Mouse (Mus musculus) CH12.LX (cell line): ENCODE data around the gene Cacna1a. TPM values are rescaled to one million over a fixed set of nuclear protein-coding genes. Genes with fewer than 3 reads are reported as not detected.
"Not testable (repeated sequence)": the region's sequence is repeated elsewhere in the genome, so short reads cannot be mapped to it uniquely, and the experiment has no call there.

ENCODE experiments used
- DNase-seq: peaks from one replicate; pipeline ENCODE4 v3.0.0-alpha.2; 2013; ENCODE audit errors: extremely low read depth
- H3K27ac ChIP-seq: 2 replicates; pipeline ENCODE4 v1.5.1; 2012; ENCODE audit warnings: low read depth, mild to moderate bottlenecking, control low read depth, moderate library complexity; ENCODE audit not compliant: insufficient read depth
- H3K27me3 ChIP-seq: replicated peaks from 2 replicates; pipeline ENCODE3; 2012; ENCODE audit warnings: inconsistent platforms
- H3K36me3 ChIP-seq, 2 experiments: replicated peaks in 1 of 2; 2 replicates each; pipeline versions ENCODE3 to v1.6.1; 2012; ENCODE audit warnings: inconsistent platforms in 1 of 2, low read length in 1 of 2, mild to moderate bottlenecking in 1 of 2, mixed read lengths in 1 of 2, moderate library complexity in 1 of 2; ENCODE audit not compliant: control insufficient read depth in 1 of 2, insufficient read depth in 1 of 2
- H3K4me1 ChIP-seq, 2 experiments: 2 replicates each; pipeline ENCODE4 v1.6.1; 2012; ENCODE audit warnings: inconsistent platforms in 1 of 2, moderate library complexity in 1 of 2; ENCODE audit not compliant: insufficient read depth in 2 of 2, control insufficient read depth in 1 of 2
- H3K4me2 ChIP-seq: 2 replicates; pipeline ENCODE4 v1.6.1; 2012; ENCODE audit warnings: low read depth, mild to moderate bottlenecking, control low read depth; ENCODE audit not compliant: poor library complexity, insufficient read depth, severe bottlenecking
- H3K4me3 ChIP-seq, 3 experiments: fragments of 150-350 bp in 1 of 3; sonication (generic) in 1 of 3; replicated peaks in 1 of 3; 2 replicates each; pipeline versions ENCODE3 to v1.5.1; 2011 to 2012; ENCODE audit warnings: low read depth in 2 of 3, low read length in 2 of 3, mild to moderate bottlenecking in 2 of 3, moderate library complexity in 2 of 3, control low read depth in 1 of 3, improper control_type of control experiment in 1 of 3, inconsistent platforms in 1 of 3, mixed read lengths in 1 of 3; ENCODE audit not compliant: poor library complexity in 1 of 3
- H3K79me2 ChIP-seq: replicated peaks from 2 replicates; pipeline ENCODE4 v1.6.1; 2012; ENCODE audit warnings: mild to moderate bottlenecking, moderate library complexity; ENCODE audit not compliant: control insufficient read depth, poor library complexity, insufficient read depth, severe bottlenecking; ENCODE audit errors: extremely low read depth
- H3K9ac ChIP-seq: 2 replicates; pipeline ENCODE4 v1.6.1; 2012; ENCODE audit warnings: low read depth, mild to moderate bottlenecking, control low read depth, moderate library complexity; ENCODE audit not compliant: insufficient read depth
- H3K9me3 ChIP-seq: replicated peaks from 2 replicates; pipeline ENCODE3; 2012; ENCODE audit warnings: low read length, inconsistent platforms, mixed read lengths
- BHLHE40 ChIP-seq: IDR thresholded peaks from 2 replicates; pipeline ENCODE4 v1.6.1; 2011; ENCODE audit warnings: mild to moderate bottlenecking, low read depth, low read length, improper control_type of control experiment
- CHD2 ChIP-seq: IDR thresholded peaks from 2 replicates; pipeline ENCODE4 v1.6.1; 2011; ENCODE audit warnings: low read length, improper control_type of control experiment
- CTCF ChIP-seq, 2 experiments: IDR thresholded peaks in 1 of 2; conservative IDR thresholded peaks in 1 of 2; 2 replicates each; pipeline ENCODE4 v1.5.1; 2011 to 2012; ENCODE audit warnings: low read depth in 2 of 2, low read length in 2 of 2, improper control_type of control experiment in 1 of 2, inconsistent platforms in 1 of 2, mild to moderate bottlenecking in 1 of 2, moderate library complexity in 1 of 2
- ELF1 ChIP-seq: IDR thresholded peaks from 2 replicates; pipeline ENCODE4 v1.6.1; 2014; ENCODE audit warnings: low read depth, mild to moderate bottlenecking, inconsistent platforms, low read length, improper control_type of control experiment
- EP300 ChIP-seq: IDR thresholded peaks from 2 replicates; pipeline ENCODE4 v1.6.1; 2011; ENCODE audit warnings: low read length, improper control_type of control experiment
- ETS1 ChIP-seq: conservative IDR thresholded peaks from 2 replicates; pipeline ENCODE4 v1.6.1; 2012; ENCODE audit warnings: low read depth, mild to moderate bottlenecking, inconsistent platforms, low read length, improper control_type of control experiment, moderate library complexity
- GABPA ChIP-seq: IDR thresholded peaks from 2 replicates; pipeline ENCODE4 v1.6.1; 2012; ENCODE audit warnings: low read depth, low read length, improper control_type of control experiment, inconsistent platforms; ENCODE audit not compliant: insufficient replicate concordance
- HCFC1 ChIP-seq: IDR thresholded peaks from 2 replicates; pipeline ENCODE4 v1.6.1; 2012; ENCODE audit warnings: low read depth, mild to moderate bottlenecking, inconsistent platforms, low read length, improper control_type of control experiment
- IRF4 ChIP-seq: IDR thresholded peaks from 2 replicates; pipeline ENCODE4 v1.6.1; 2014; ENCODE audit warnings: low read depth, mild to moderate bottlenecking, inconsistent platforms, low read length, improper control_type of control experiment
- JUND ChIP-seq: conservative IDR thresholded peaks from 2 replicates; pipeline ENCODE4 v1.6.1; 2011; ENCODE audit warnings: low read depth, low read length, improper control_type of control experiment
- MEF2A ChIP-seq: IDR thresholded peaks from 2 replicates; pipeline ENCODE4 v1.6.1; 2014; ENCODE audit warnings: low read depth, mild to moderate bottlenecking, inconsistent platforms, low read length, improper control_type of control experiment, borderline replicate concordance
- MXI1 ChIP-seq: IDR thresholded peaks from 2 replicates; pipeline ENCODE4 v1.6.1; 2011; ENCODE audit warnings: mild to moderate bottlenecking, low read depth, low read length, improper control_type of control experiment
- MYC ChIP-seq: IDR thresholded peaks from 2 replicates; pipeline ENCODE4 v1.6.1; 2011; ENCODE audit warnings: low read depth, mild to moderate bottlenecking, improper control_type of control experiment, low read length
- NELFE ChIP-seq: IDR thresholded peaks from 2 replicates; pipeline ENCODE4 v1.6.1; 2011; ENCODE audit warnings: low read depth, low read length, improper control_type of control experiment
- POLR2A ChIP-seq: IDR thresholded peaks from 2 replicates; pipeline ENCODE4 v1.6.1; 2011; ENCODE audit warnings: low read depth, mild to moderate bottlenecking, improper control_type of control experiment, low read length
- POLR2AphosphoS2 ChIP-seq: IDR thresholded peaks from 2 replicates; pipeline ENCODE4 v1.6.1; 2011; ENCODE audit warnings: low read depth, low read length, improper control_type of control experiment
- RCOR1 ChIP-seq: conservative IDR thresholded peaks from 2 replicates; pipeline ENCODE4 v1.6.1; 2012; ENCODE audit warnings: low read depth, mild to moderate bottlenecking, inconsistent platforms, low read length, improper control_type of control experiment
- SIN3A ChIP-seq: IDR thresholded peaks from 2 replicates; pipeline ENCODE4 v1.6.1; 2012; ENCODE audit warnings: low read length, improper control_type of control experiment, inconsistent platforms
- SMC3 ChIP-seq: IDR thresholded peaks from 2 replicates; pipeline ENCODE4 v1.6.1; 2011; ENCODE audit warnings: low read depth, low read length, improper control_type of control experiment
- TCF12 ChIP-seq: IDR thresholded peaks from 2 replicates; pipeline ENCODE4 v1.6.1; 2014; ENCODE audit warnings: low read depth, mild to moderate bottlenecking, inconsistent platforms, low read length, improper control_type of control experiment
- USF1 ChIP-seq: IDR thresholded peaks from 2 replicates; pipeline ENCODE4 v1.6.1; 2014; ENCODE audit warnings: low read depth, mild to moderate bottlenecking, inconsistent platforms, low read length, improper control_type of control experiment
- USF2 ChIP-seq: conservative IDR thresholded peaks from 2 replicates; pipeline ENCODE4 v1.6.1; 2011; ENCODE audit warnings: low read depth, low read length, improper control_type of control experiment
- ZNF384 ChIP-seq: IDR thresholded peaks from 2 replicates; pipeline ENCODE4 v1.6.1; 2012; ENCODE audit warnings: low read depth, low read length, improper control_type of control experiment, inconsistent platforms
- dilution Hi-C: fragments of 300-500 bp; cut with MboI; formaldehyde crosslinking; loops from 2 replicates; pipeline ENCODE4 v1.14.3; 2020; ENCODE audit warnings: low sequenced_read_pairs; ENCODE audit not compliant: extremely low pct_unique_long_range_greater_than_20kb, extremely low pct_ligation_motif_present
- in situ Hi-C: fragments of 300-500 bp; cut with MboI; formaldehyde crosslinking; loops from 3 replicates; pipeline ENCODE4 v1.14.3; 2019; ENCODE audit warnings: low sequenced_read_pairs, low pct_ligation_motif_present, low pct_unique_long_range_greater_than_20kb, mixed read lengths
- polyA plus RNA-seq: library from polyadenylated mRNA; unstranded; fragments of >175 nt; gene quantifications from 2 replicates; pipeline ENCODE4 v1.2.1, GENCODE M21; 2012; ENCODE audit warnings: low read depth; ENCODE audit not compliant: insufficient read length
- total RNA-seq, 2 experiments: library from RNA; depleted of rRNA; stranded (reverse); fragments of 300-350 nt in 1 of 2; fragments of >200 nt in 1 of 2; gene quantifications; 2 replicates each; pipeline ENCODE4 v1.2.3; 2012 to 2014

Gene Cacna1a
- total and polyA plus RNA-seq, 3 experiments: 2.6 to 9.4 (median 6.9) TPM

GRCm38 (mm10) chr8:84670295-84671006 lies 282.2 kb downstream of the Cacna1a start:
- not testable (repeated sequence) for H3K4me3 ChIP-seq, H3K27ac ChIP-seq

GRCm38 (mm10) chr8:84677305-84677704 lies 289.1 kb downstream of the Cacna1a start:
- peaks cover 51 to 90% of the 10 kb centered on the region in 2 experiments for H3K36me3 ChIP-seq
- H3K4me2 ChIP-seq: no peak overlapping the region
- no peak overlapping the region for H3K27ac ChIP-seq
- dilution Hi-C loops (no loop called here), in situ Hi-C loops (no loop called here)
- peaks cover 8 to 31% of the 10 kb centered on the region in 2 experiments; a peak in 3 of 4 replicates for H3K4me1 ChIP-seq
- no peak overlapping the region for H3K4me3 ChIP-seq
- no peaks in the 10 kb centered on the region for H3K9me3 ChIP-seq
- TF ChIP-seq ELF1: no peak
- no peak for TF ChIP-seq MEF2A
- no peak for TF ChIP-seq ZNF384
- no peak for TF ChIP-seq SIN3A
- no peak for TF ChIP-seq JUND
- no peak for TF ChIP-seq POLR2AphosphoS2
- TF ChIP-seq MXI1: no peak
- no peak for TF ChIP-seq MYC
- no peak for TF ChIP-seq IRF4
- TF ChIP-seq NELFE: no peak
- TF ChIP-seq HCFC1: no peak
- no peak for TF ChIP-seq USF2
- H3K9ac ChIP-seq: no peak overlapping the region
- DNase-seq: no peak
- peaks cover 50% of the 10 kb centered on the region for H3K79me2 ChIP-seq
- no peaks in the 10 kb centered on the region for H3K27me3 ChIP-seq

More at GRCm38 (mm10) chr8:84670295-84671006, 282.2 kb downstream of the Cacna1a start:
- 0 out of 2 replicates have a peak, but pooled peaks have one; percentile 29 for TF ChIP-seq POLR2AphosphoS2
- H3K9ac ChIP-seq, H3K4me2 ChIP-seq, H3K79me2 ChIP-seq, H3K9me3 ChIP-seq, in situ Hi-C loops, H3K27me3 ChIP-seq, DNase-seq, dilution Hi-C loops: not testable (repeated sequence)
- peaks cover 49 to 67% of the 10 kb centered on the region in 2 experiments for H3K36me3 ChIP-seq
- H3K4me1 ChIP-seq: peaks cover 3 to 26% of the 10 kb centered on the region in 2 experiments; a peak in 2 of 4 replicates

GRCm38 (mm10) chr8:84681476-84681875 lies 293.2 kb downstream of the Cacna1a start:
- no peak for DNase-seq
- dilution Hi-C loops: no loop called here
- H3K27me3 ChIP-seq: no peaks in the 10 kb centered on the region
- H3K27ac ChIP-seq: no peak overlapping the region
- no peaks in the 10 kb centered on the region for H3K9me3 ChIP-seq
- no peak overlapping the region for H3K4me3 ChIP-seq
- no peak overlapping the region for H3K9ac ChIP-seq
- H3K4me2 ChIP-seq: no peak overlapping the region
- peaks cover 20 to 81% of the 10 kb centered on the region in 2 experiments for H3K36me3 ChIP-seq
- in situ Hi-C loops: no loop called here
- H3K4me1 ChIP-seq: peaks cover 21 to 64% of the 10 kb centered on the region in 2 experiments
- peaks cover 87% of the 10 kb centered on the region for H3K79me2 ChIP-seq
- no peak for TF ChIP-seq GABPA
- TF ChIP-seq USF2: no peak
- TF ChIP-seq POLR2A: no peak
- no peak for TF ChIP-seq CHD2
- TF ChIP-seq SMC3: no peak
- TF ChIP-seq CTCF (conservative IDR thresholded peaks at IDR 0.05 in 1 of 2, IDR thresholded peaks at IDR 0.05 in 1 of 2; ENCODE audit: low read depth in 2 of 2, low read length in 2 of 2): no peak
- no peak for TF ChIP-seq TCF12
- TF ChIP-seq ETS1: no peak
- TF ChIP-seq ZNF384: no peak
- TF ChIP-seq RCOR1: no peak
- no peak for TF ChIP-seq BHLHE40
- no peak for TF ChIP-seq SIN3A
- TF ChIP-seq JUND: no peak
- TF ChIP-seq EP300: no peak
- no peak for TF ChIP-seq ELF1
- TF ChIP-seq HCFC1: no peak
- no peak for TF ChIP-seq USF1
- TF ChIP-seq IRF4: no peak
